Mouse (Mus musculus): ENCODE measurements around the gene Zfp672. TPM values are rescaled to one million over a fixed set of nuclear protein-coding genes. Genes with fewer than 3 reads are reported as not detected.
A peak's percentile ranks its signal among the peaks of the same experiment; 100 is the strongest.

Gene Zfp672
- total and polyA plus RNA-seq, 3 experiments = 22.6 to 39.5 TPM; not detected in 1

- TF ChIP-seq MXI1 (IDR thresholded peaks at IDR 0.05; ENCODE audit: low read depth, low read length) = peak; percentile 96
- TF ChIP-seq NELFE (IDR thresholded peaks at IDR 0.05; ENCODE audit: low read depth, low read length) = no peak
- peak; percentile 94 for TF ChIP-seq SIN3A (IDR thresholded peaks at IDR 0.05; ENCODE audit: low read length)
- peak; percentile 35 for TF ChIP-seq BHLHE40 (IDR thresholded peaks at IDR 0.05; ENCODE audit: borderline replicate concordance, low read depth, low read length)
- TF ChIP-seq TCF12 (IDR thresholded peaks at IDR 0.05; ENCODE audit: low read depth, low read length) = peak; percentile 99
Measured at GRCm38 (mm10) chr11:58352681-58353548, 22.8 kb upstream of the Zfp672 start (continued).

GRCm38 (mm10) chr11:58351179-58351578, 21.0 kb upstream of the Zfp672 start:
- no peak overlapping the region for H3K9ac ChIP-seq (ENCODE audit: control insufficient read depth, low read depth, low read length, poor library complexity, severe bottlenecking)
- no peak overlapping the region for H3K4me3 ChIP-seq (ENCODE audit: control insufficient read depth in 1 of 2, insufficient read depth in 1 of 2, low read depth in 2 of 2, low read length in 2 of 2)
- peaks cover 17 to 40% of the 10 kb centered on the region in 2 experiments for H3K4me1 ChIP-seq (ENCODE audit: control insufficient read depth in 1 of 2, insufficient read depth in 2 of 2, low read length in 2 of 2)
- no peaks in the 10 kb centered on the region for H3K27me3 ChIP-seq (ENCODE audit: control insufficient read depth in 1 of 2, insufficient read depth in 2 of 2, low read length in 2 of 2)
- peaks cover 0 to 32% of the 10 kb centered on the region in 2 experiments; a peak in 3 of 4 replicates for H3K36me3 ChIP-seq (ENCODE audit: control insufficient read depth in 1 of 2, insufficient read depth in 2 of 2, low read length in 2 of 2)
- H3K27ac ChIP-seq (ENCODE audit: control insufficient read depth, low read depth, low read length) = no peak overlapping the region
- no peak for DNase-seq (ENCODE audit: low read depth, low spot score)
- no peak for TF ChIP-seq GABPA (IDR thresholded peaks at IDR 0.05; ENCODE audit: low read depth, low read length)
- no peak for TF ChIP-seq ZMIZ1 (IDR thresholded peaks at IDR 0.05; ENCODE audit: low read depth, low read length)
- no peak for TF ChIP-seq HCFC1 (IDR thresholded peaks at IDR 0.05; ENCODE audit: low read depth, low read length)
- no peak for TF ChIP-seq ETS1 (IDR thresholded peaks at IDR 0.05; ENCODE audit: low read depth, low read length)
- no peak for TF ChIP-seq GATA1 (IDR thresholded peaks at IDR 0.05; ENCODE audit: low read depth, low read length)
- no peak for TF ChIP-seq TCF12 (IDR thresholded peaks at IDR 0.05; ENCODE audit: low read depth, low read length)
- no peak for TF ChIP-seq MAFK (IDR thresholded peaks at IDR 0.05; ENCODE audit: borderline replicate concordance, low read depth, low read length)
- no peak for TF ChIP-seq POLR2AphosphoS5 (IDR thresholded peaks at IDR 0.05; ENCODE audit: borderline replicate concordance, low read depth, low read length)
- TF ChIP-seq NELFE (IDR thresholded peaks at IDR 0.05; ENCODE audit: low read depth, low read length) = no peak
- TF ChIP-seq MXI1 (IDR thresholded peaks at IDR 0.05; ENCODE audit: low read depth, low read length) = no peak
- H3K9me3 ChIP-seq (replicated peaks; ENCODE audit: insufficient read depth, low read length) = no peaks in the 10 kb centered on the region
- no peaks in the 10 kb centered on the region for H3K79me2 ChIP-seq (ENCODE audit: control insufficient read depth, insufficient read depth, low read length, poor library complexity)

- TF ChIP-seq ELF1 (IDR thresholded peaks at IDR 0.05; ENCODE audit: low read depth, low read length) (no peak), TBP (IDR thresholded peaks at IDR 0.05; ENCODE audit: low read depth, low read length) (peak; percentile 73), CTCF (IDR thresholded peaks at IDR 0.05 in 2 of 3, conservative IDR thresholded peaks at IDR 0.05 in 1 of 3; ENCODE audit: control insufficient read depth in 1 of 3, insufficient read depth in 1 of 3, low read depth in 2 of 3, low read length in 3 of 3, poor library complexity in 1 of 3, severe bottlenecking in 1 of 3) (peak; percentile 31 to 47 (median 39); a peak in 5 of 6 replicates), RAD21 (IDR thresholded peaks at IDR 0.05; ENCODE audit: low read depth, low read length) (peak; percentile 8; the same call in 1 of the 2 replicates), NELFE (IDR thresholded peaks at IDR 0.05; ENCODE audit: low read depth, low read length) (no peak)
- Histone ChIP-seq H3K79me2 (ENCODE audit: control insufficient read depth, insufficient read depth, low read length, poor library complexity) (no peaks in the 10 kb centered on the region), H3K4me3 (ENCODE audit: control insufficient read depth in 1 of 2, insufficient read depth in 1 of 2, low read depth in 2 of 2, low read length in 2 of 2) (no peak overlapping the region), H3K36me3 (ENCODE audit: control insufficient read depth in 1 of 2, insufficient read depth in 2 of 2, low read length in 2 of 2) (peaks cover 0 to 32% of the 10 kb centered on the region in 2 experiments; a peak in 3 of 4 replicates), H3K27me3 (ENCODE audit: control insufficient read depth in 1 of 2, insufficient read depth in 2 of 2, low read length in 2 of 2) (no peaks in the 10 kb centered on the region), H3K27ac (ENCODE audit: control insufficient read depth, low read depth, low read length) (no peak overlapping the region), H3K9ac (ENCODE audit: control insufficient read depth, low read depth, low read length, poor library complexity, severe bottlenecking) (no peak overlapping the region), H3K4me1 (ENCODE audit: control insufficient read depth in 1 of 2, insufficient read depth in 2 of 2, low read length in 2 of 2) (peaks cover 17 to 40% of the 10 kb centered on the region in 2 experiments), H3K9me3 (replicated peaks; ENCODE audit: insufficient read depth, low read length) (no peaks in the 10 kb centered on the region)
- peak; percentile 59 for DNase-seq (ENCODE audit: low read depth, low spot score)
Measured at GRCm38 (mm10) chr11:58350628-58351027, 20.5 kb upstream of the Zfp672 start.
